Mouse (Mus musculus): ENCODE measurements around the gene Gpbp1l1.

Gene Gpbp1l1

GRCm38 (mm10) chr4:116638821-116639220 lies 81.4 kb downstream of the Gpbp1l1 start:
- DNase-seq: no peak

- DNase-seq: no peak
Observed at GRCm38 (mm10) chr4:116642071-116642470, 84.6 kb downstream of the Gpbp1l1 start.

All from kidney, adult 8-10 months (tissue).